Mouse (Mus musculus) embryo, embryonic 10 days (tissue): Measurements from ENCODE around the gene Cxcl9.

Source experiments
- DNase-seq: peaks from one replicate; pipeline ENCODE4 v3.0.0-alpha.2; 2015; ENCODE audit warnings: low spot score

Gene Cxcl9

GRCm38 (mm10) chr5:92278942-92279537, 48.8 kb downstream of the Cxcl9 start:
- no peak for DNase-seq

- peak; percentile 91 for DNase-seq
Measured at GRCm38 (mm10) chr5:92277437-92278394, 50.2 kb downstream of the Cxcl9 start, which contains the start of gene Naaa. Naaa (minus strand) TSS chr5:92278170.
